Mouse (Mus musculus): ENCODE results near the gene Lhcgr. TPM values are rescaled to one million over a fixed set of nuclear protein-coding genes. Genes with fewer than 3 reads are reported as not detected.

Lhcgr gene
- polyA plus RNA-seq, 1 experiment, result not detected

DNA sequence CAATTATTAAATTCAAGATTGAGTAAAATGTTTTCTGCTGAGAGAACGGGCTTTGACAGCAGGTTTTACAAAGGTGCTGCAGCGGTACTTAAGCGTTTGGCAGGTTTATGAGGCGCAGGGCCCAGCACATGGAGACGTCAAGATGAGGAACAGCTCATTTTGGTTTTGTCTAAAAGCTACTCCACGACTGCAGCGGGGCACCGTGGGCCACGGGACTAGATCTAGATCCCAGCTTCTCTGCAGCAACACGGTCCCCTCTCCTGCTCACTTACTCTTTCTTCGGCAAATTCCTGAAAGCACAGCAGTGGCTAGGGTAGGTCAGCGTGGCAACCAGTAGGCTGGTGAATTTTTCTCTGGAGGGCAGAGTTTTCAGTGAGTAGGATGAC is 38.3 kb downstream of the Lhcgr start:
- Histone ChIP-seq H3K27me3 (ENCODE audit: control insufficient read depth) (no peaks in the 10 kb centered on the region), H3K9me3 (ENCODE audit: control insufficient read depth, low read length) (no peaks in the 10 kb centered on the region), H3K4me3 (replicated peaks) (no peak overlapping the region)

DNA sequence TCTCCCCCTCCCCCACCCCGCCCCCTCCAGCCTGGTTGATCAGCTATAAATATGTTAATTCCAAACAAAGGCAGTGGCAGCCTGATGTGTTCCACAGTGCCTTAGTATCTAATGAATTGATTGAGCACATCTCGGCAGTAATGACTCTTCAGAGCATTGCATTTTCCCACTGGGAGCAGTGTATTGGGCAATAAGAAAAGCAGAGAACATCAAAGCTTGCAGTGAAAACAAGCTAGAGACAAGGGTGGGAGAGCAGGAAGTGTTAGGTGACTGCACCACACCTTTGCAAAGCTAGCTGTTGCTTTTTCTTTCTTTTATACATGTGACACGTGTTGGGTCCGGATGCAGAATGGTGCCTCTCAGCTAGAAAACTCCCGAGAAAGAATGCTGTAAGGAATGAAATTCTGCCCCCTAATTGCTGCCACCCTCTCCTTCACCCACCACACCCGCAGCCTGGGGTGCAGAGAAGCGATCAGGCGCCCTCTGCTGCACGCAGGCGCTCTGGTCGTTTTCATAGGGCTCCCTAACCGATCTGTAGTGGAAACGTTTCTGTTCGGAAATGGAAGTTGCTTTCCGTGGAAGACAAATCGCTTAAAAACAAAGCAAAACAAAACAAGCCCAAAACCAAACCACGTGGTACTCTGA is 38.8 kb downstream of the Lhcgr start:
- no peaks in the 10 kb centered on the region for H3K9me3 ChIP-seq (ENCODE audit: control insufficient read depth, low read length)
- H3K36me3 ChIP-seq (ENCODE audit: control insufficient read depth), result no peaks in the 10 kb centered on the region
- no peaks in the 10 kb centered on the region for H3K4me1 ChIP-seq (ENCODE audit: control insufficient read depth)
- no peak overlapping the region for H3K4me3 ChIP-seq (replicated peaks)
- no peaks in the 10 kb centered on the region for H3K27me3 ChIP-seq (ENCODE audit: control insufficient read depth)
- no peak for TF ChIP-seq GATA1 (IDR thresholded peaks at IDR 0.05; ENCODE audit: low read length)
- TF ChIP-seq TAL1 (IDR thresholded peaks at IDR 0.05; ENCODE audit: low read length), result no peak

More for the DNA sequence above, 38.3 kb downstream of the Lhcgr start:
- no peak for TF ChIP-seq GATA1 (IDR thresholded peaks at IDR 0.05; ENCODE audit: low read length)
- TF ChIP-seq TAL1 (IDR thresholded peaks at IDR 0.05; ENCODE audit: low read length), result no peak
- H3K36me3 ChIP-seq (ENCODE audit: control insufficient read depth), result no peaks in the 10 kb centered on the region
- H3K4me1 ChIP-seq (ENCODE audit: control insufficient read depth), result no peaks in the 10 kb centered on the region

DNA sequence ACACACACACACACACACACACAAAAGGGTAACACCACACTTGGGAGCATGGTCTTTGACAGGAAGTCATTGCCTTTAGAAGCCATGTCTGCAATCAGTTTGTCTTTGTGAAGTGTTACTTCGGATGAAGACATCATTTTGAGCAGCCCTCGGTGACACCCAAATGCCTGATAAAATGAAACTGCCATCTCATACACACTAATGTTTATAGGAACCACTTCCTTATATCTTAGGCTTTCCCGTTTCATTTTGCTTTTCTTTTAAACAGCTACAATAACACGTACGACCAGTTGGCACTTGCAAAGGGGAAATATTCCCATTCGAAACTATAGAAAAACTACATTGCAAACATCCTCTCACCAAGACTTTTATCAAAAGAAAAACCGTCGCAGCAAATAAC is 42.1 kb downstream of the Lhcgr start:
- no peak for TF ChIP-seq GATA1 (IDR thresholded peaks at IDR 0.05; ENCODE audit: low read length)
- no peak for TF ChIP-seq TAL1 (IDR thresholded peaks at IDR 0.05; ENCODE audit: low read length)
- Histone ChIP-seq H3K4me3 (replicated peaks) (no peak overlapping the region), H3K9me3 (ENCODE audit: control insufficient read depth, low read length) (no peaks in the 10 kb centered on the region), H3K4me1 (ENCODE audit: control insufficient read depth) (no peaks in the 10 kb centered on the region), H3K36me3 (ENCODE audit: control insufficient read depth) (no peaks in the 10 kb centered on the region), H3K27me3 (ENCODE audit: control insufficient read depth) (no peaks in the 10 kb centered on the region)

DNA sequence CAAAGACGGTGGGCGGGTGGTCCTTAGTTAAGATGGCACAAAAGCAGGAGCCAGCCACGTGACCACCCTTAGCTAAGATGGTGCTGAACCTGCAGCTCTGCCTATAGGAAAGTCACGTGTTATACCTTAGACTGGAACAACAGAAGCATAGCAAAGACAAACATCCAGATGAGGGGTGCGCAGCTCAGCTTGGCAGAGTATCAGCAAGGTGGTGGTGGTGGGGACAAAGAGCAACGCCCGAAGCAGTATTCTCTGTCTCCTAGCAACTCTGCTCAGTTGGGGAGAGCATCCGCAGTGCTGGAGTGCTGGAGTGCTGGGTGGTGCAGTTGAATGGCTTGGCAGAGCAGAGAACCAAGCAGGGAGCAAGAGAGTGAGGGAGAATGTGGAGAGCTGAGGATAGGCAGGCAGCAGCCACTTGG is 85.5 kb downstream of the Lhcgr start:
- no peaks in the 10 kb centered on the region for H3K27me3 ChIP-seq (ENCODE audit: control insufficient read depth)
- H3K36me3 ChIP-seq (ENCODE audit: control insufficient read depth), result no peaks in the 10 kb centered on the region
- H3K9me3 ChIP-seq (ENCODE audit: control insufficient read depth, low read length), result no peaks in the 10 kb centered on the region
- no peak overlapping the region for H3K4me3 ChIP-seq (replicated peaks)
- H3K4me1 ChIP-seq (ENCODE audit: control insufficient read depth), result no peaks in the 10 kb centered on the region
- TF ChIP-seq TAL1 (IDR thresholded peaks at IDR 0.05; ENCODE audit: low read length) (no peak), GATA1 (IDR thresholded peaks at IDR 0.05; ENCODE audit: low read length) (no peak)

DNA sequence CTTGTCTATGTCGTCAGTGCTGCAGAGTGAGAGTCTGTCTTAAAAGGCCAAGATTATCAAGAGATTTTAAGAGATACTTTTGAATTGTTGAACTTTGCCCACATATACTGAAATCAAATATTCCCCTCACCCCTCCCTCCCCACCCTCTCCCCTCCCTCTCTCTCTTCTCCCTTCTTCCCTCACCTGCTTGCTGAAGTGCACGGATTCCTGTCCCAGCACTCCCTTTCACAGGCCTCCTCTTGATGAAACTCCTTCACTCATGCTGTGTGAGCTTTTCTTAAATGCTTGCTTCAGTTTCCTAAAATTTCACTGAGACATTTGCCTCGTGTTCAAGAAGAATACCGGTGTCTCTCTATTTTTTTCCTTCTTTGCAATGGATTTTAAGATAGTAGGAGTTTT is 88.7 kb downstream of the Lhcgr start:
- no peaks in the 10 kb centered on the region for H3K4me1 ChIP-seq (ENCODE audit: control insufficient read depth)
- no peaks in the 10 kb centered on the region for H3K27me3 ChIP-seq (ENCODE audit: control insufficient read depth)
- H3K9me3 ChIP-seq (ENCODE audit: control insufficient read depth, low read length), result peaks cover 8% of the 10 kb centered on the region
- H3K36me3 ChIP-seq (ENCODE audit: control insufficient read depth), result no peaks in the 10 kb centered on the region
- TF ChIP-seq GATA1 (IDR thresholded peaks at IDR 0.05; ENCODE audit: low read length) (no peak), TAL1 (IDR thresholded peaks at IDR 0.05; ENCODE audit: low read length) (no peak)
- no peak overlapping the region for H3K4me3 ChIP-seq (replicated peaks)

DNA sequence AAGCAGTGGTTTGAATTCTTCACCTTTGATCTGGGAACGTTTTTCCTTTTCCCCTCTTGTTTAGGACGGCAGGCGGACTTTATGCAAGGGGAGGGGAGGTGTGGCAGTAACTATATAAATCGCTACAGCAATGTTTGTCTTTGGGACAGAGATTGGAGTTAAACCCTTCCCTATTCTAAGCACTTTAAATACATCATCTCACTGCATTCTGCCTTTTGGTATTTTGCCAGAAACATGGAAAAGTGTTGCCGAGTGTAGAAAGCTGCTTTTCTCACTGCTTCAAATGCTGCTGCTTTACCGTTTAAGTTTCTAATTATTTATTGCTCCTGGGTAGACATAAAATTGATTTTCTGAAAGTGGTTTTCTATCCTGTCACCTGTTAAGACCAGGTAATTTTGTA is 89.4 kb downstream of the Lhcgr start:
- H3K36me3 ChIP-seq (ENCODE audit: control insufficient read depth), result no peaks in the 10 kb centered on the region
- peaks cover 8% of the 10 kb centered on the region for H3K9me3 ChIP-seq (ENCODE audit: control insufficient read depth, low read length)
- no peak overlapping the region for H3K4me3 ChIP-seq (replicated peaks)
- no peaks in the 10 kb centered on the region for H3K27me3 ChIP-seq (ENCODE audit: control insufficient read depth)
- H3K4me1 ChIP-seq (ENCODE audit: control insufficient read depth), result no peaks in the 10 kb centered on the region
- TF ChIP-seq TAL1 (IDR thresholded peaks at IDR 0.05; ENCODE audit: low read length) (no peak), GATA1 (IDR thresholded peaks at IDR 0.05; ENCODE audit: low read length) (no peak)

DNA sequence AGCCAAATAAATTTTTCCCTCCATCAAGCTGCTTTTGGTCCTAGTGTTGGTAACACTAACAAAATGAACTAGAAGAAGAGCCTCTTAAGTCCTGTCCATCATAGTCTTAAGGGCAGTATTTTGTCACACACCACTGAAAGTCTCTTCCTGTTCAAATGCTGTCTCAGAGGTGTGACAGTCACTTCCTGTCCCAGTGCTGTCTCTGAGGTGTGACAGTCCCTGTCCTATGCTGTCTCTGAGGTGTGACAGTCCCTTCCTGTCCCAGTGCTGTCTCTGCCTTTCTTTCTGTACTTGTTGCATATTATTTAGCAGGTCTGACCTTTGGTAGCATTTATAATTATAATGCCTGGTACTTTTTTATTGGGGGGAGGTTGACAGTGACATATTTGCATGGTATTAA is 90.9 kb downstream of the Lhcgr start:
- H3K4me1 ChIP-seq (ENCODE audit: control insufficient read depth), result no peaks in the 10 kb centered on the region
- TF ChIP-seq TAL1 (IDR thresholded peaks at IDR 0.05; ENCODE audit: low read length) (no peak), GATA1 (IDR thresholded peaks at IDR 0.05; ENCODE audit: low read length) (no peak)
- peaks cover 8% of the 10 kb centered on the region for H3K9me3 ChIP-seq (ENCODE audit: control insufficient read depth, low read length)
- no peaks in the 10 kb centered on the region for H3K36me3 ChIP-seq (ENCODE audit: control insufficient read depth)
- no peaks in the 10 kb centered on the region for H3K27me3 ChIP-seq (ENCODE audit: control insufficient read depth)
- H3K4me3 ChIP-seq (replicated peaks), result no peak overlapping the region

DNA sequence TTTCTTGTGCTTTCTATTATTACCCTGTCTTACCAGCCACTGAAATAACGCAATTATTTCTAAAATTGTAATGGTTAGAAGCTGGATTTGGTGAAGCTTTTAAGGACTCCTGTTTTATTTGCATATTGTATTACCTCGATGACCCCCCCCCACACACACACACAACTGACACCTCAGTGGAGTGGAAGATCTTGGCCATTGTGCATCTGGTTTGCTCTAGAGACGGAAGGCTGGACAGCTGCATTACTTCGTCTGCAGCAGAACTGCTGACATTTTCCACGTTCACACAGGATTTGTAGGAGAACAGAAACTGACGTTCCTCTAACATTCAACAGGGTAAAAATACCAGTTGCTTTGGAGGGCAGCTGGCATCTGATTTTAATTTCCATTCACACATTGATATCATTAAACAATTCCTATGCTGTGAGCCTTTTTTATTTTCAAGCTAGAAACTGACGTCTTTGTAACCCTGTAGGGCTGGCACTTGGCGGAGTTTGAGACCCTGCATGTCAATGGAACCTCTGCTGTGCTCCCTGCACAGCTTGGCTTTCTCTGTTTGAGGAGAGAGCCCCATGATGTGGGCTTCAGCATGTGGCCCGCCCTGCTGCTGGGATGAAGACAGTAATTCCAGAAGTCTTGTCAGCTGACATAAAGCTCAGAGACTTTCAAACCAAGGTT is 95.0 kb downstream of the Lhcgr start:
- TF ChIP-seq TAL1 (IDR thresholded peaks at IDR 0.05; ENCODE audit: low read length), result no peak
- TF ChIP-seq GATA1 (IDR thresholded peaks at IDR 0.05; ENCODE audit: low read length), result no peak
- Histone ChIP-seq H3K9me3 (ENCODE audit: control insufficient read depth, low read length) (peaks cover 8% of the 10 kb centered on the region), H3K4me3 (replicated peaks) (no peak overlapping the region), H3K27me3 (ENCODE audit: control insufficient read depth) (no peaks in the 10 kb centered on the region), H3K4me1 (ENCODE audit: control insufficient read depth) (no peaks in the 10 kb centered on the region), H3K36me3 (ENCODE audit: control insufficient read depth) (no peaks in the 10 kb centered on the region)

DNA sequence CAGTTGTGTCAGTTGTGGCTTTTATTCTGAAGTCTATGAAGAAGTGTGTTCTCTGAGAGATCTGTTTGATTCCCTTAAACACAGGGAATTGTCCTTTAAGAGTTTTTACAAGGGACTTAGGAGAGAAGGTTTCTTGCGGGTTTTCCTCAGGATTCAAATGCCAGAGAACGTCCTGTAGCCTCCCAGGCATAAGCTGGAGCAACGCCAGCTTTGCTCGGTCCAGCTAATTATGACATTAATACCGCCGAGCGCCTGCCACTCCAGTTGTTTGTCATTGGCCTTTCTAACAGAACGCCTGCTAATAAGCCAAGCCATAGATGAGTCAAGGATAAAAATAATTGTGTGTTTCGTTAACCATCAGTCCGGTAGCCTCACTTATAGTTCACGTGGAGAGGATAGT is 103.6 kb downstream of the Lhcgr start:
- H3K27me3 ChIP-seq (ENCODE audit: control insufficient read depth), result no peaks in the 10 kb centered on the region
- no peaks in the 10 kb centered on the region for H3K4me1 ChIP-seq (ENCODE audit: control insufficient read depth)
- TF ChIP-seq TAL1 (IDR thresholded peaks at IDR 0.05; ENCODE audit: low read length) (no peak), GATA1 (IDR thresholded peaks at IDR 0.05; ENCODE audit: low read length) (no peak)
- no peaks in the 10 kb centered on the region for H3K36me3 ChIP-seq (ENCODE audit: control insufficient read depth)
- no peaks in the 10 kb centered on the region for H3K9me3 ChIP-seq (ENCODE audit: control insufficient read depth, low read length)
- H3K4me3 ChIP-seq (replicated peaks), result no peak overlapping the region
